Mouse (Mus musculus): ENCODE measurements around the gene Trim28.
A peak's percentile ranks its signal among the peaks of the same experiment; 100 is the strongest.

The Trim28 gene

DNA sequence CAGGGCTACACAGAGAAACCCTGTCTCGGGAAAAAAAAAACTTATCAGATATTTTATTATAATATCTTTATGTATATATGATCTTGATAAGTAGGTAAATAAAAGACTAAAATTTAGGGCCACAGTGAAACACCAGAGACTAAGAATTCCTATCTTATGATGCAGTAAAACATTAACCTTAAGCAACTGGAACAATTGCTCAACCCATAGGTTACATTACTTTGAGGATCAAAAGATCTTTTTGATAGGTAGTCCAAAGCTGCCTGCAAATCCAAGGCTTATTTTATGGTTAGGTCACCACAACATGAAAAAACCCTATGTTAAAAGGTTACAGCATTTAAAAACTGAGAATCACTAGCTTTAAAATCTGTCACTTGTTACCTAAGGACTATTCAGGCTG is 2.7 kb downstream of the Trim28 start:
- no peak for DNase-seq (ENCODE audit: low read depth)

DNA sequence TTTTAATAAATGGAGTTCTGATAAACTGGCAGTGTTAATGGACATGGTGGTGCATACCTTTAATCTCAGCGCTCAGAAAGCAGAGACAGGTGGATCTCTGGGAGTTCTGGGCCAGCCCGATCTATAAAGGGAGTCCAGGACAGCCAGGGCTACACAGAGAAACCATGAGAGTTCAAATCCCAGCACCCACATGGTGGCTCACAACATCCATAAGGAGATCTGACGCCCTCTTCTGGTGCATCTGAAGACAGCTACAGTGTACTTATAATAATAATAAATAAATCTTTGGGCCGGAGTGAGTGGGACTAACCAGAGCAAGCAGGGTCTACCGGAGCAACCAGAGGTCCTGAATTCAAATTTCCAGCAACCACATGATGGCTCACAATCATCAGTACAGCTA is 4.5 kb downstream of the Trim28 start:
- no peak for DNase-seq (ENCODE audit: low read depth)

DNA sequence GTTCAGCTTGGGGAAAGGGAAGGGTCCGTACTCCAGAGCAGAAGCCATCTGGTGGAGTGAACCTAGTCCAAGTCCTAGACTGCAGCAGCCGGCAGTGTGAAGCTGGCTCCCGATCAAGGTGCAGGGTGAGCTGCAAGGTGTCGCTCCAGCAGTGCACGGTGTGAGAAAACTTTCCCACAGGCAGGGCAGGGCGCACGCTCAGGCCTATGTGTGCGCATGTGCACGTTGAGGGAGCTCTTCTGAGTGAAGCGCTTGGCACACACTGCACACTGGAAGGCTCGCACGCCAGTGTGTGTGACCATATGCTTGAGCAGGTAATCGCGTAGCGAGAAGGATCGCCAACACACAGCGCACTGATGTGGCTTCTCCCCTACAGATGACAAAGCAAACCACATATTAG is 7.1 kb downstream of the Trim28 start:
- no peak for DNase-seq (ENCODE audit: low read depth)

DNA sequence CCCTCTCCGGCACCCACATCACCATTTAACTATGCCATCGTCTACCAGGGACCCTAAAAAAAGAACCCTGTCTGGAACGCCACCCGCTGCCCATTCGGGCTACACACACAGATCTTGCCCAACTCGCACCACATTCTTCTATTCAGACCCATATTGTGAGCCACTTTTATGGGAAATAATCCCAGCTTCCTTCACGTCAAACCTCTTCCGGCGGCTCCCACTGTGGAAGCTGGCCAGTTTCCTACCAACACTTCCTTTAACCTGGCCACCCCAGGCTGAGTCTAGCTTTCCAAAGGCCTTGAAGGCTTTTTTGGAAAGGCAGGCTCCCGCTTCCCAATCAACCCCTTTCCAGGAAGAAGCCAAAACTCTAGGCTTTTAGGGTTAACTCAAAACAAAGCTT is 7.6 kb downstream of the Trim28 start:
- DNase-seq (ENCODE audit: low read depth), result no peak

DNA sequence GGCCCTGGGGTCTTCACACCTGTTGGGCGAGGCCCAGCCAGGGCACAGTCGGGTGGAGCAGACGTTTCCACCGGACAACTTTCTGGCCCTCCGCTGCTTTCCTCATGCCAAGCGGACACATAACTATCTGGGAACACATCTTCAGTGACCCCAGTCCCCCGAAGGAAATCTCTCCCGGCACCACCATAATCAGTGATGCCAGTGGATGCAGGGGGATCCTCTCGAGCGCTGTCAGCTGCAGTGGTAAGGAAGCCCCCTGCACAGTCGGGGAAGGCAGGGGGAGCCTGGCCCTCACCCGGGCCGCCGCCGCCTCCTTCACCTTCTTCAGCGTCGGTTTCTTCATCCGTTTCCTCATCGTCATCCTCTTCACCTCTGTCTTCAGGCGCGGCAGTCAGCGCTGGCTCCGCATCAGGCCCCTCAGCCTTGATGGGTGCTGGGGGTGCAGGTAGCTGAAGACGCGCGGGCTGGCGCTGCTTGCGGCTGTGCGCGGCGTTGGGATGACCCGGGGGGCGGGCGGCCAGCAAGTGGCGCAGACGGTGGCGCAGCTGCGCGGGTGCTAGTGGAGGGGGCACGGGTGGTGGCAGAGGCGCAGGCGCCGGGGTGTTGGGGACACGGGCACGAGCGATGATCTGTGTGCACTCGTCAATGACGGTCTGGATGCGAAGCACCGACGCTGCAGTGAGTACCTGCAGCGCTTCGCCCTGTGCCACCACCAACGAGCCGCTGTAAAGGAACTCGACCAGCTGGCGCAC is 8.6 kb downstream of the Trim28 start:
- DNase-seq (ENCODE audit: low read depth), result no peak

DNA sequence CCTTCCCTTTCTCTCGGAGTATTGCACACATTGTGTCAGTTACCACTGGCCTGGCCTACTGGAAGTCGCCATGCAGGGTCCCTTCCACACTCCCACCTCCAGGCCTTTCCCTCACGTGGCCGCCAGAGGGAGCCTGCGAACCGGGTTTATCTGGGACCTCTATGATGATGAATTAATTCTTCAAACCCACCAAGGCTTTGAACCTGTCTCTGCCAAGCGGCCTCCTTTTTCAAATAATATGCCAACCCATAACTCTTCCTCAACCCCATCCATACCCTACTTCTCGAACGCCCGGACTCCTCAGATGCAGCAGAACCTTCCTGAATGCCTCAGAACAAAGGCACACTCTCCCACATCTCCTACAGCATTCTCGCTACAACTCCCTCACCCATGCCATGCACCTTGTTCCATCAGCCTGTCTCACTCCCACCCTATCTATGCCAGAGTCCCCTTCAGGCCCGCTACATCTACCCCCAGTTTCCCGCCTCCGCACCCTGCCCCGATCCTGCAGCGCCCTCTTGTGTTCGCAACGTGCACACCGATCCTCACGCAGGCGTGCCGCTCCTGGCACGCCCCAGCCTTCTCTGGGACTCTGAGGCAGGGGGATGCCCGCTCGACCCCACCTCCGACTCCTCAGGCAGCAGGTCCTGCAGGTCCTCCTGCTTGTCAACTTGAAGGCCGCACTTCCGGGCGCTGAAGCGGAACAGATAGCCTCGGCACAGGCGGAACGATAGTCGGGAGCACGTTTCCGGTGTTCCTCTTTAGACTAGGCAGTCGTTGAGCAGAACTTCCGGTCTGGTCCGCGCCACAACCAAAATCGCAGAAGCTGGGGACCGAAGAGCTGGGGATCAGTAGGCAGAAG is 10.5 kb downstream of the Trim28 start:
- DNase-seq (ENCODE audit: low read depth), result peak; percentile 90

DNA sequence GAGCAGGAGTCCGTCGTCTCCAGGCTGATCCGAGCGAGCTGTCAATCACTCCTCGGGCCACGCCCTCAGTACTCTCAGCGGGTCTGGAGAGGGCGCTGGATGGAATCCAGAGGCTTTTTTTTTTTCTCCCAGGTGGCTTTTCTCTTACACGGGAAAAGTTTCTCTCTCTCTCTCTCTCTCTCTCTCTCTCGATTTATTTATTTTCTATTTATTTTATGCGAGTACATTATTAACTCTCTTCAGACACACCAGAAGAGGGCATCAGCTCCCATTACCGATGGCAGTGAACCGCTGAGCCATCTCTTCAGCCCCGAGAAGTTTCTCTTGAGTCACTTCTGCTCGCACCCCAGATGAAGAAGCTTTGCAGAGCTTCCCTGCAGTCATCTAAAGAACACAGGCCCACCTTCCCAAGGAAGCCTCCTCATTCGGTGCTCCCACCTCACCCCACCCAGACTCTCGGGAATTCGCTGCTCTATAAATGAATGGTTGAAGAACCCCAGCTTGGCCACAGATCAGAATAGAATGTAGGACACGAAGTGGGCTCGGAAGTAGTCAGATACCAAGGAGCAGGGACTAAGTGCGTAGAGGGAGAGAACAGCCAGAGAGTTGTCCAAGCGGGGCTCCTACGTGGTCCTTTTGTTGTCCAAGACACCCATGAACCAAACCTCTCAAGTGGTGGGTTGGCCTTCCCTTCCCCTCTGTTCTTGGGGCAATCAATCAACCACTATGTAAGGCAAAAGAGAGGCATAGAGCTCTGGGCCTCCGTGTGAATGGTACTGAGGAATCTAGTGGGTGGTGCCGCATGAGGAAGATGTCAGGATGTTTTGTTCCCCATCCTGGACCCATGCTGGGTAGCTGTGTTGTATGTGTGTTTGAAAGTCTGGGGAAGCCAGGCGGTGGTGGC is 11.3 kb downstream of the Trim28 start, which contains the start of gene Zbtb45:
Zbtb45 (minus strand) TSS at position 30 of the 904 bp plus-strand sequence.
- DNase-seq (ENCODE audit: low read depth), result no peak

DNA sequence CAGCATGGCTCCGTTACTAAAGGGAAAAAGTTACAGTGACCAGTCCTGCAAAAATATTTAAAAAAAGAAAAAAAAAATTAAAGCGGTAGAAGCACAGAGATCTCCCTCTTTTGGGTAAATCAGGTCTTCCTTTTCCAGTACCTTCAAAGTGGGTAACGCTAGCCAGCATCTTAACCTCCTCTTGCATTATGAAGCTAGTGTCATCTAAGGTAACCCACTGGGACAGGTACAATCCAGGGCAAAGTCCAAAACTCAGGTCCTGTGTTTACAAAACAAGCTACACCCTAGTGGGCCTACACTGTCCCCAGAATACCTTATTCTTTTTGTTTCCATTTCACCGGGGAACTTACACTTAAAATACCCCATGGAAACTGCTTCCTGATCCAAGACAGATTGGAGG is 14.8 kb downstream of the Trim28 start:
- DNase-seq (ENCODE audit: low read depth), result no peak

DNA sequence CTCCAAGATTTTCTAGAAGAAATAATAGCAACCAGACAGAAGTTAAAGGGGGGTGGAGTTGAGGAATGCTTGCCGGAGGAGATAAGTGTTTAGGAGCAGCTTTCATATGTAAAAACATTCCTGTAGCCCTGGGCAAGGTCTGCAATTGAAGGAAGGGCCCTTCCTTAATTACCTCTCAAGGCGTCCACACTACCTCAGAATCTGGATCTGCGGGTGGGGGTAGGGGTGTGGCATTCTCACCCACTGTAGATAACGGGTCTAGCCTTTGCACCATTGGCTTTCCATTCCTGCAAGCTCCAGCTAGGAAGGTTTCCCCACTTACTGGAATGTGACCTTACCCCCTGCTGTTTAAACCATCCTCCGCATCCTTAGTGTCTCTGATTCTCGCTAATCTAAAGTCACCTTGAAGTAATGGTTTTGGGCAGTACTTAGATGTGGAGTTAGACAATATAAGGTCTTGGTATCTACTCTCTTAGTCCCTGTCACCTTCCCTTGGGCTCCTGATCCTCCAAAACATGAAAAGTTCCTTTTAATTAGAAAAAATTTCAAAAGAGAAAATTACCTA is 15.4 kb downstream of the Trim28 start:
- no peak for DNase-seq (ENCODE audit: low read depth)

DNA sequence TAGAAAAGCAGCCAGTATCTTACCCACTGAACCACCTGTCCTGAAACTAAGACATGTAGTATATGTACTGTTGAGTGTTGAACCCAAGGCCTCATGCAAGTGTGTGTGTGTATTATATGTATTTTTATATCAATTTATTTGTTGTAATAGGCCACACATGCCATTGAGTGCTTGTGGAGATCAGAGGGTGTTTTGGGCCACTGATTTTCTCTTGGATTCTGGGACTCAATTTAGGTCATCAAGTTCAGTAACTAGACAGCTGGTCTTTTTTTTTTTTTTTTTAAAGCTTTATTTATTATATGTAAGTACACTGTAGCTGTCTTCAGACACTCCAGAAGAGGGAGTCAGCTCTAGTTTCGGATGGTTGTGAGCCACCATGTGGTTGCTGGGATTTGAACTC is 16.3 kb downstream of the Trim28 start:
- no peak for DNase-seq (ENCODE audit: low read depth)

DNA sequence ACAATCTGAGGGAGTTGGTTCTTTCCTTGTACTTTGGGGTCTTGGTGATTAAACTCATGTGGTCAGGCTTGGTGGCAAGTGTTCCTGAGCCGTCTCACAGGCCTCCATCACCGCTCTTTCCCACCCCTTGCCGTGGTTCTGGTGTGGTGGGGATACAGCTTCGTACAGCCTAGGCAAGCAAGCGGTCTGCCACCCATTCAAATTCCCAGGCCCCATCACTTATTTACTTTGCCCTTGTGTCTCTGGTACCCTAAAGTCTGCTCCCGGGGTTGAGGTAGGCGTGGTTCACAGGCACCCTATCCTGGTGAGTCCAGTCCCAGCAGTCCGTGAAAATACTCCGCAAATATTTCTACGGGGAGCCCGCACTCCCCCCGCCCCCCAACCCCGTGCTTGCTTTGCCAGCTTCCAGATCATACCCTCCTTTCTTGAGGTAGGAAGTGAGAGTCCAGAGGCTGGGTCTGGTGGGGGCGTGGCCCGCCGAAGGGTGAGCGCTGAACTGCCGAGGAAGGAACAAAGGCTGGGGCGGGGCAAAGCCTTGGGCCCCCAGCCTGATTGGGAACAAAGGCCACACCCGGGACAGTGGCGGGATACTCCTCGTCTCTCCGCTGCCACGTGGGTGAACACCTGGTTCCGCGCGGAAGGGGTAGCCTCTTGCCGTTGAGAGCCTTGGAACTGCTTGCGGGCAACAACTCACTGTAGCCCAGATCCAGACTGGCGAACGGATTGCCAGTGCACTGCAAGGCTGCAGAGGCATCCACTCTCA is 24.0 kb downstream of the Trim28 start:
- no peak for DNase-seq (ENCODE audit: low read depth)

DNA sequence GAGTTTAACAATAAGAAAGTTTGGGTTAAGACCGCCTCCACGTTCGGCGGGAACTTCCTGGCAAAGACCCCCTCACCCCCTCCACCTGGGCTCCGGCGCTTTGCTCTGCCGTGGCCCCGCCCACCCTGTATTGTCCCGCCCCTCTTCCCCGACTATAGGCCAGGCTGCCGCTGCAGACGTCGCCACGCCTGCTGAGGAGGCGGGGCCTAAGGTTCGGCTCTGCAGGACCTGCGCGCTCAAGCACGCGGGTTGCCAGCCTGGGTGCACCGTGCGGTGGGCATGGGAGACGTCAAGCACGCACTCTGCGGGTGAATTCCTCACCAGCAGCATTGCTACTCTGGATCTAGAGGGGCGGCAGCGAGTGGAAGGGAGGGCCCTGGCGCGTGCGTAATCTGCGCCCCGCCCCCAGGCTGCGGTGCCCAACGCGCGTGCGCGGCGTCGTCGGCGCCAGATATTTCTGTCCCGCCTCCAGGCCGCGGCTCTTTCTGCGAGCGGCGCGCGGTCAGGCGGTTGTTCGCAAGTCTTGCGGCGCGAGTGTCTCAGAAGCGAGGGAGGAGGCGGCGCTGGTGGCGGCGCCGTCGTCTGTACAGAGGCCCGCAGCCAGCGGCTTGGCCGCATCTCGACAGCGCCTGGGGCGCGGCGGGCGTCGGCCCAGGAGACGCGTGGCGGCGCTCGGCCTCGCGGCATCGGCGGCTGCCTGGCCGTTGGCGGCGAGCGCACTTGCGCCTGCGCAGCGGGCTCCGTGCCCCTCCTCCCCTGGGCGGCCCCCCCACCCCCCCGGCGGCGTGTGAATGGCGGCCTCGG is 25.2 kb downstream of the Trim28 start:
- DNase-seq (ENCODE audit: low read depth), result peak; percentile 85

DNA sequence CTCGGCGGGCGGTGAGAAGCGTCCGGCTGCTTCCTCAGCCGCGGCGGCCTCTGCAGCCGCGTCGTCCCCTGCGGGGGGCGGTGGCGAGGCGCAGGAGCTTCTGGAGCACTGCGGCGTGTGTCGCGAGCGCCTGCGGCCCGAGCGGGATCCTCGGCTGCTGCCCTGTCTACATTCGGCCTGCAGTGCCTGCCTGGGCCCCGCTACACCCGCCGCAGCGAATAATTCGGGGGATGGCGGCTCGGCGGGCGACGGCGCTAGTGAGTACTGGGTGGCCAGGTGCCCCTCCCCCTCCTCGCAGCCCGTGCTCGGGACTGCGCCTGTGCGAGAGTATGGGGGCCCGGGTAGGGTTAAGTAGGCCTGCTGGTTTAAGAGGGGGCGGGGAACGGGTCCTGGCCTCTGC is 25.9 kb downstream of the Trim28 start:
- no peak for DNase-seq (ENCODE audit: low read depth)

DNA sequence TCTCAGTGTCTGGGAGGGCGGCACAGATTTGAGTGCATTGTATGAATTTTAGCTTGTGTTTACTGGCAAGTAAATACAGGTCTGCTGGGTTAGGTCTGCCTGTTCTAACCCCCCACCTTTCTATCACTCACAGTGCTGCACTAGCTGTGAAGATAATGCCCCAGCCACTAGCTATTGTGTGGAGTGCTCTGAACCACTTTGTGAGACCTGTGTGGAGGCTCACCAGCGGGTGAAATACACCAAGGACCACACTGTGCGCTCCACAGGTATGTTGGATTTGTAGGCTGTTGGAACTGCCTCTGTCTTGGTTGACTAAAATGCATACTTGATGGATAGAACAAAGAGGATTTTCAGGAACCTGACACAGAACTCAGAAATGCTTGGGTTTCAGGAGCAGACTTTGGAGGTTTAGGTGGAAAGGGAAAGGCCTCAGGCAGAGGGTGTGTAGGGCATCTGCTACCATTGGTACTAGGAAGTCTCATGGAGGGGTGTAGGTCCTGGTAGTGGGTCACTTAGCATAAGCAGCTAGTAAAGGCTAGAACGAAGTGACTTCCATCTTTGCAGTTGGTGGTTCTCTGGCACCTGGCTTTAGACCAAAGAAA is 26.7 kb downstream of the Trim28 start:
- DNase-seq (ENCODE audit: low read depth), result no peak

DNA sequence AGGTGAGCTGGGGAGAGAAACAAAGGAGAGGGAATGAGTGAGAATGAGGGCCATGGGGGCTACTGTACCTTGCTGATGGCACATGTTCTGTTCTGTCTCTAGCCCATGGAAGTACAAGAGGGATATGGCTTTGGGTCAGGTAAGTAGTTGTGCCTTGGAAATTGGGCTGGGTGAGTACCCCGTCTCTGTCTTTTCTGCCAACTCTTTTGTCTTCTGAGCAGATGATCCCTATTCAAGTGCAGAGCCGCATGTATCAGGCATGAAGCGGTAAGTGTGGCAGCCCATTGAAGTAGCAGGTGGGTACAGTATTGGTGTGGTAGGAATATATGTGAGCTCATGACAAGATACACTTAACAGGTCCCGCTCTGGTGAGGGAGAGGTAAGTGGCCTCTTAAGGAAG is 30.1 kb downstream of the Trim28 start:
- DNase-seq (ENCODE audit: low read depth), result no peak

DNA sequence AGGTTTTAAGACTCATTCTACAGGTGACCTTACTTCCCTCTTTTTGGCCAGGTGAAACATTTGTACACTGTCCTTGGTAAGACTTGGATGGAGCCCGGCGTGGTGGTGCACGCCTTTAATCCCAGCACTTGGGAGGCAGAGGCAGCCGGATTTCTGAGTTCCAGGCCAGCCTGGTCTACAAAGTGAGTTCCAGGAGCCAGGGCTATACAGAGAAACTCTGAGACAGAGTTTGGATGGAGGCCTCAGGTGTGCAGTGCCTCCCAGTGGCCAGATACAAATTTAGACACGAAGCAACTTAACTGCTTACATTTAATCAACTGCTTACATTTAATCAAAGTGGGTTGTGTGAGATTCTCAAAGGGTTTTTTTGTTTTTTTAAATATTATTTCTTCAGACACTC is 32.2 kb downstream of the Trim28 start:
- no peak for DNase-seq (ENCODE audit: low read depth)

DNA sequence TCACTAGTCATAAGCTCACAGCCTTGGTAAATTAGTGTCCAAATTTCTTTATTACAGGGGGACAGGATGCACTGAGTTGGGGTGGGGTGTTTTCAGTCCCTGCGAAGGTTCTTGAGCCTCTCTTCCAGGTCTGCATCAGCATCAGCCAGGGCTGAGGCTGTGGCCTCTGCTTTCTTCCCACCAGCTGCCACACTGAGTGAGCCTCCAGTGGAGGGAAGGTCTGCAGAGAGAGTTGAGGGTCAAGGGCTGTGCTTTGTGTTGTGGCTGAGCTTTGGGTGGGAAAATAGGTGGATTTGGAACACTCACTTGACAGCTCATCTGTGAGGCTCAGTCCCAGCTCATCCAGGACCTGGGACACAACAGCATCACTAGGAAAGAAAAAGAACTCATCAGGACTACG is 33.1 kb downstream of the Trim28 start:
- no peak for DNase-seq (ENCODE audit: low read depth)

DNA sequence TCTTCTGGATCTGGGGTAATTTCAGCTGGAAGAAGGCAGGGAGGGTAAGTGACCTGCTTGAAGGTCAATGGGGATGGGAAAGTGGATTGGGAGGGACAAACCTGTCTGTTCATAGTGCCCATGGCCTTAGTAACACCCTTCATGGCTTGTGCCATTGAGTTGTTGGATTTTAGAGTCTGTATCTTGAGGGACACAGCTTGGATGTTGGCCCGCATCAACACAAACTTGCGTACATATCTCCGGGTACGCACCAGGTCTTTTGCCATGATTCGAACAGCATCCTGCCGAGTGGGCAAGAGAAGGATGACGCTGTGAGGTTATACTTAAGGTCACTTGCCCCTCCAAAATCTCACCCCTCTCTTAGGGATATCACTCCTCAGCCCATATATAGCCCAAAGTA is 33.6 kb downstream of the Trim28 start:
- DNase-seq (ENCODE audit: low read depth), result no peak

DNA sequence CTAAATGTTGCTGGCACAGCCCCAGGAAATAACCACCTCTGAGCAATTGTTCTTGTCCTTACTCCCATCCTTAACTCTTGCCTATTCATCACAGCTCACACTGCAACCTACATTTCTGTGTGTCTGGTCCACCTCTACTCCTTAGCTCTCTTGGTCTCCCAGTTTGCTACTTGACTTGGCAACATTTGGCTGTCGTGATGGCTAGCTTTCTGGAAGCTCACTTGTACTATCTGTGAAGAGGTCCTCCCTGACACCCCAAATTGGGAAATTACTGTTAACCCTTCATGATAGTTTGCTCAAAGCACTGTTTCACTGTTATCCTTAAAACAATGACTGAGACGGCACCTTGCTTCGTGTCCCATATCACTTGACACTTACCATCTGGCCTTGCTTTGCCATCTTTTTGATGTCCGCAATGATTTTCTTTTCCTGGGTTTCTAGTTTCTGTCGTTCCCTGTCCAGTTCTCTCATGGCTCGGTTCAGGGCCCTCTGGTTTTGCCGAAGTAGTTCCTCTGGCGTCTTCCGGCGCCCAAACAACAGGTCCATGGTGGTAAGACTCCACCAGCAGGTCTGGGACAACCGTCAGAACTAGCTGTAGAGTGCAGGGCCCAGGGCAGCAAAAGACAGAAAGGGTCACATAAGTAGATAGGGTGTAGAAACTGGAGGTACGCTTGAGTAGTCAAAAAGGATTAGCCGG is 34.7 kb downstream of the Trim28 start:
- no peak for DNase-seq (ENCODE audit: low read depth)
